Mouse (Mus musculus) liver, adult 2 months (tissue): ENCODE results near the gene Foxp1.
A peak's percentile ranks its signal among the peaks of the same experiment; 100 is the strongest.

ENCODE experiments used
- CTCF ChIP-seq: fragments of 200-500 bp; IDR thresholded peaks from 2 replicates; pipeline ENCODE4 v1.5.1; 2011; ENCODE audit warnings: low read depth, low read length, control low read depth
- POLR2A ChIP-seq: fragments of 200-500 bp; IDR thresholded peaks from 2 replicates; pipeline ENCODE4 v1.6.1; 2011; ENCODE audit warnings: low read length, control low read depth; ENCODE audit not compliant: insufficient read depth; ENCODE audit errors: extremely low read depth

DNA sequence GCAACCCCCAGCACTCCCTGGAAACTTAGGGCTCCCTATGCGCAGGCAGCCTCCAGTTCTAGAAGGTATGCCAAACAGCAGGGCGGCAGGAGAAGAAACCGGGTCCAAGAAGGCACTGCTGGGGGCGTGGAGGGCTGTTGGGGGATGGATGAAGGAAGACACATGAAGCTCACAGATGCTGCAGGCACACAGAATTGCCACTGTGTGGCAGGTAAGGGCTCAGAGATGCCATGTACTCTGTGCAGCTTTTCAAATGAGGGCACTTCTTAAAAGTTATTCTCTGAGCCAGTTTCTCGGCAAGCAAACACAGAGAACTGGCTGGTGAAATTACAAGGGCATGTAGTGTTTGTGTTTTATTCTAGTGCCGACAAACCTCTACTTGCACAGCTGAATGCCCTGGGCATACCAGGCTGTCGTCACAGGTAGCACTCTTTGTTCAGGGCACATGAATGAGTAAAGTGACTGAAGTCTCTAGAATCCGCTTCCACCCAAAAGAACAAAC is 330.8 kb downstream of the Foxp1 start:
- peak; percentile 20; the same call in 1 of the 2 replicates for TF ChIP-seq CTCF
- no peak for TF ChIP-seq POLR2A
